Mouse (Mus musculus): ENCODE data around the gene Atp1b4.
"Not testable (repeated sequence)": the region's sequence is repeated elsewhere in the genome, so short reads cannot be mapped to it uniquely, and the experiment has no call there.

The Atp1b4 gene

DNA sequence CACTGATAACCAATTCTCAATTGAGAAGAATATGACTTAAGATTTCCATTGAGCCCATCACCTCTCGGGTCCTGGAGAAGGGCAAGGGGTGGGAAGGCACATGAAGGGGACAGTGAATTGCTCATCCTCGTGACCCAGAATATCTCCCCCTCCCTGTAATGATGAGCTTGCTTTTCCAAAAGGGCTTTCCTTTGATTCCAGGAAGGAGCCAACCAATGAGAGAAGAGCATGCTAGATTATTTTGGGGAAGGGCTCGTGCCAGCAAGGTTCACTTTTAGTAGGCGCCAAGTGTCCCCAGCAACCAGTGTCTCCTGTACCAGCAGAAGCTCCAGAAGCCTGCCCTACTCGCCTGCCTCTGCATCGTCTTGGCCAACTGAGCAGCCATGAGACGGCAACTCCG lies at the start of gene Atp1b4:
Atp1b4 (plus strand) TSS at position 301 of the 400 bp plus-strand sequence.
- DNase-seq: no peak

DNA sequence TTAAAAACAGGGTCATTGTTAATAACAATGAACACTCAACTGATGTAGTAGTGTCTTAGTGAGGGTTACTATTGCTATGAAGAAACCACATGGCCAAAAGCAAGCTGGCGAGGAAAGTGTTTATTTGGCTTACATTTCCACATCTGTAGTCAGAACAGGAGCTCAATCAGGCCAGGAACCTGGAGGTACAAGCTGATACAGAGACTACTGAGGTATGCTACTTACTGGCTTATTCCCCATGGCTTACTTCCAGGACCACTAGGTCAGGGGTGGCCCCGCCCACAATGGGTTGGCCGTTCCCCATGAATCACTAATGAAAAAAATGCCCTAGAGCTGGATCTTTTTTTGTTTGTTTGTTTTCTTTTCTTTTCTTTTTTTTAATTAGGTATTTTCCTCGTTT lies 7.4 kb upstream of the Atp1b4 start:
- DNase-seq: no peak

DNA sequence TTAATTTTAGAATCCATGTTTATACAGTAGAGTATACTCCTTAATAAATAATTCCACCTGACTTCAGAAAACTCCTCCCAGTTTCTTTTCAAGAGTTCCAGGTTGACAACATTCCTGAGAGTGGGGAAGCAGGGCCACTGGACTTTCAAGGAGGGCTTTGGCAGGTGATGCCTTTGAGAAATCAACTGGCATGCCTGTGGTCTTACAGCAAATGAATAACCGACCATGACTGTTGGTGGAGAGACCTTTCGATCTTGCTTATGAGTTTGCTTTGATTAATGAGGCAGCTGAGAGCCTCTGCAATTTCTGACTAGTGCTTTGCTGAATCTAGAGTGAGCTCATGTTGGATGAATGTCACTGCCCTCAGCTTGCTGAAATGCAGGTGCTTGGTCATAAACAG lies 4.9 kb upstream of the Atp1b4 start:
- DNase-seq: peak; percentile 3

DNA sequence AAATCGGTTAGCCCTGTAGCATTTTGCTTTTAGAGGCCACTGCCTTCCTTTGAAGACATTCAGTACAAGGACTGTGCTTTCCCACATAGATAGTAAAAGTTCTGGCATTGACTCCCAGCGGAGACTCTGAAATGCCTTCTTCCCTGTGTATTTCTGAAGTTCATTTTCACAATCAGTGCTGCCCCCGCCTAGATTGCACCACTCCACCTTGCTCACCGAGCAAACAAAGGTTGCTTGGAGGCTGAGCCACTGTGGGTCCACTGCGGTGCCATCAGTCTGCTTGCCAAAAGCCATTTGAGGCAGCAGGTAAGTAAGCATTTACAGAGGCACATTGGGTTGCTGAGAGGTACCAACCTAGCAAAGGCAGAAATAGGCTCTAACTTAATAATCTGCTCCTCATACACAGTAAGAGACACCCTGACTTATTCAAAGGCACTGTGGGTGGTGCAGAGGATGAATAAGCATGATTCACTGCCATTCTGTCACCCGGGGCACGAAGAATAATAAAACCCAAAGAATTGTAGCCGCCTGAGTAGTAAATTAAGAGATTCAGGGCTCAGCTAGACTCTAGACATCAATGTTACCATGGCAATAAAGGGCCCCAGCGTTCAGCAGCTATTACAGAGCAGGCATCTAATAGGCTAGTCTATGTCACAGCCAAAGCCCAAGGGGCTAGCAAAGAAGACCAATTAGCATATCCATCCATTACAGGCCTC lies 2.9 kb upstream of the Atp1b4 start:
- DNase-seq: peak; percentile 0

DNA sequence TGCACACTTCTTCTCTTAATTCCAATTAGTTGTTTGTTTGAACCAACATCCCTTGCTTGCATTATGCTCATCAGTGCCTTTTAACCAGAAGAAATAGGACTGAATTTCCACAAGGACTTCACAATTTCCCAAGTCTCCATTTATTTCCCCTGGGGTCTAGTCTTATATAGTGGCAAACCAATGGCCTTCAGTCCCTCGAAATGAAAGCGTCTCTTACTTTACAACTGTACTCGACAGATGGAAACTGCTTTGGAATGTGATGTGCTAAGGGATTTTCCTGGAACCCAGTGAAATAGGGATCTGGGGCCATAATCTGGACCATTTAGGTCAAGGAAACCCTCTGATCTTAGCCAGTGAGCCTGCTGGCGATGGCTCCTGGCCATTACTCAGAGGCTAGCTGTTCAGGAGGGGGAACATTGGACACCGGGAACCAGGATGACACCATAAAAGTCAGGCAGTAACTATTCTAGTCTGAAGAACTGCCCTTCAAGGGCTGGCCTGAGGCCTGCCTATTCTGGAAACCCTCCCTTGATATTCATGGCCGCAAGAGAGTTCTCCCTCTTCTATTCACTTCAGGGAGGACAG lies 2.3 kb upstream of the Atp1b4 start:
- no peak for DNase-seq

DNA sequence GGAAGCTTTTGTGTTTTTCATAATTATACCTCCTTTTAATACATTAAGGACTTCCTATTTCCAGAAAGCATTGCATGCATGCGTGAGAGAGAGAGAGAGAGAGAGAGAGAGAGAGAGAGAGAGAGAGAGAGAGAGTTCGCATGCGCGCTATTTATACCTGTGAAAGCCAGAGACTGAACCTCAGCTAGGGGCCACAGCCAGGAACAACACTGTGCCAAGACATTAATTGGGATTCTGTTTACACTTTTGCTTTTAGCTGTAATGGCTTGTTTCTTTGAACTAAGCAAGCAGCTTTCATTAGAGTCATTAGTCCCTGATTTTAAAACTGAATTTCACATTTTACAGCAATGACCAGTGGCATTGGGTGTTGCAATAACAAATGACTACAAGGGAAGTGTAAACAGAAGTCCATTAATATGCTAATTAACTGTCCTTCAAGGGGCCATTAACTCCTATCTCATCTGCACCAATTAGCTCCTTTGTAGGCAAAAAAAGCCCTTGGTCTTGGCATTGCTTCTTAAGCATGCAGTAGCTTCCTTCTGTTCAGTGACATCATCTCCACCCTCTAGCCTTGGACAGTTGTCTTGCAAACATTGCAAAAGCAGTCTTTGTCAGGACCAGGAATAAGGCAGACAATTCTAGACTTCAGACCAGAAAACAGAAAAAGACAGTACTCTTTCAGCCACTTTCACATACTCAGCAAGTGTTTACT lies 14.9 kb downstream of the Atp1b4 start:
- DNase-seq: no peak

DNA sequence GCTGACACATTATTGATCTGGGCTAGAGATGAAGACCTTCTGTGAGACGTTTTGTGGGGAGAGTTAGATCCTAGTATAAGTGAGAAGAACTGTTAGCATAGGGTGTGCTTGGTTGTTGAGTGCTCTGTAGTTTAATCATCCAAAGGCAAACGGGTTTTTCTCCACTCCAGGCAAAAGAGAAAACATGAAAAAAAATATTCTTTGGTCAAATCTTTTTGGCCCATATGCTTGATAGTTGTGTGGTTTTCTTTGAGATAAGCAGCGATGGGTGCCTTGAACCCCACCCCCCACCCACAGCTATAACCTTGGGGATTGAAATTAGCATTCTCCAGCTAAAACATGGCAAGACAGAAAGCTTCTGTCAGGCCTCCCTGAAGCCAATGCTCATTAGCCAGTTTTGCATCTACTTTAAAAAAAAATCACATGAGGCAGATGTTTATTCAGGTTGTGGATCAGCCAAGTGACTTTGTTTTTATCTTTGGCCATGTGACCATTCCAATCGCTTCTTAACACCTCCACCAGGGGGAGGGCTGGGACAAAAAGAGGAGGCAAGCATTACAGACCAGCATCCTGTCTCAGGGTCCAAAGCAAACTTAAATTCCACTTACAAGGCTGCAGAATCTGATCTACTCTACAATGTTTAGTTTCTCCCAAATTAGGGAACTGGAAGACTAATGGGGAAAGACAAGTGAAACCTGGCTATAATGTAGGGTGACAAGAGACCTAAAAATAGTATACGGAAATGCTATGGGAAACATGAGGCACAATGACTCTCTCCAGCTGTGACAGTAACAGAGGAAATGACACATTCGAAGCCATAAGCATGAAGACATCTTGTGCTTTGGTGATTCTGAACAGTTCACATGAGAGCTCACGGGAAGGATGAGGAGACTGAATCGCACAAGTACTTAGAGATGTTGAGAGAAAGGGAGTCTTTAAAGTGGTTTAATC lies 18.6 kb downstream of the Atp1b4 start:
- peak; percentile 51 for DNase-seq

DNA sequence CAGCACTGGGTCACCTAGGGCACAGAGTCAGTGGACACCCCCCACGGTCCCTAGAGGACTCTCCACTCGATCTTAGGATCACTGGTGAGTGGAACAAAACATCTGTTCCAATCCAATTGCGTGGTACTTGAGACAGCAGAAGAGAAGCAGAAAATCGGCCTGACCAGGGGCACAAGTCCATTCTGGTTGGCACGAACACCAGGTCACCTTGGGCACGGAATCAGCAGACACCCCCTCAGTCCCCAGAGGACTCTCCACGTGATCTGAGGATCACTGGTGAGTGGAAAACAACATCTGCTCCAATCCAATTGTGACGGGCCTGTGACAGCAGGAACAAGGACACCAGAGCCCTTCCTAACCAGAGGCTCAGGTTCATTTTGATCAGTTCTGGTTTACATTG lies 46.0 kb downstream of the Atp1b4 start:
- no peak for DNase-seq

DNA sequence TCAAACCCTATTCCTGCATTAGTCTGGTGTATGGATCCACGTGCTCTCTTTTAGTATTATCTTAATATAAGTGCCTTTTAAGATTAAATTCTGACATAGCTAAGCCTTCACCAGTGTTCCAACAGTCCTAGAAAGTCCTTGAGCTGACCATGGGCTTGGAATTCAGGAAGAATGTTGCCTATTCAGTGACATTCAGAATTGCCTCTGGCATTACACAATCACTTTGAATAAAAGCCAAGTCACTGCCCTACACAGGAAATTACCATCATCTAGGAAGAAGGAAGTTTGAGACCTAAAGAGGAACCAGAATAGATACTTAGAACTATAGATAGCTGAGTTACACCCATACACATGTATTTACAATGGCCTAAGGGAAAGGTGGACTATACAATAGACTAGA lies 48.6 kb downstream of the Atp1b4 start:
- DNase-seq: not testable (repeated sequence)

DNA sequence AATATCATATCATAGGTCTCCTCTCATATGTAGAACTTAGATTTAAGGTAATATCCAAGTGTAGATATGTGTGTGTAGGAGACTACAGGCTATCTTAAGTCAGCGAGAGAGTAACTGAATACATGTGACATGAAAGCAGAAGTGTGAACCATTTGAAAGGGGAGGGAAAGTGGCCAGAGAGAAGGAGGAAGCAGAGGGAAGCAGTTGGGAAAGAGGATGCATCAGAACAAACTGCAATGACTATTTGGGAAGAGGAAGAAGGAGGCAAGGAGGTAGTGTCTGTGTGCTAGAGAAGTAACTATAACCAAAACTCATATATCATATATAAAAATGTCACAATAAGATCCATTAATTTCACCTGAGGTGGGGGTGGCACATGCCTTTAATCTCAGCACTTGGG lies 57.2 kb downstream of the Atp1b4 start:
- DNase-seq: not testable (repeated sequence)
